Mouse (Mus musculus): Measurements from ENCODE around the gene Adora2a.

DNA sequence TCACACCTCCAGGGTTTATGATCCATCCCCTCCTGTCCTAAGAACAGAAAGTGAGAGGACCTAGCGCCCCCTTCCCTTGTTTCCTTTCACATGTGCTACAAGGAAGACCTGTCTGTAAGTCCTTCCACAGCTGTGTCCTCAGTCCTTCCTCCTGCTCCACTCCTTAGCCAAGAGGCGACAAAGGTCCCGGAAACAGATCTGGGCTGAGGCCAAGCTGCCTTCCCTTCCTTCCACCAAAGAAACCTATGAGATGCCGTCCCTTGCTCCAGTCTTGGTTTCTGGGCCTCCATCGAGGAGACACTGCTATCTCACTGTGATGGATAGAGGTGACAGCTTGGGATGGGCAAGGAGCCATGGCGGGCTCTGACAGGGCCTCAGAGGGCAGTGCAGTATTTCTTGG, 18.4 kb downstream of the Adora2a start:
- TF ChIP-seq CTCF (IDR thresholded peaks at IDR 0.05), result 0 out of 2 replicates have a peak, but pooled peaks have one; percentile 13
- no peak for TF ChIP-seq POLR2A (IDR thresholded peaks at IDR 0.05; ENCODE audit: insufficient read depth, low read depth, low read length)

Data from heart, adult 2 months (tissue).